Mouse (Mus musculus): ENCODE measurements at regions not wholly inside any gene's neighbourhood (a gene's known extent, or its start where the extent isn't known, plus 50 kb on each side); places are given as distances from the start of the nearest gene placed in this dataset.
"Not testable (repeated sequence)": the region's sequence is repeated elsewhere in the genome, so short reads cannot be mapped to it uniquely, and the experiment has no call there.

GRCm38 (mm10) chr10:84308746-84309145 is 131.7 kb downstream of the Nuak1 start:
- not testable (repeated sequence) for DNase-seq (ENCODE audit: low read depth, low spot score)

GRCm38 (mm10) chr10:84310653-84311052 is 129.7 kb downstream of the Nuak1 start:
- no peak for DNase-seq (ENCODE audit: low read depth, low spot score)

GRCm38 (mm10) chr10:84312656-84313055 is 127.7 kb downstream of the Nuak1 start:
- no peak for DNase-seq (ENCODE audit: low read depth, low spot score)

GRCm38 (mm10) chr10:84316857-84317256 is 123.5 kb downstream of the Nuak1 start:
- DNase-seq (ENCODE audit: low read depth, low spot score) = no peak

DNA sequence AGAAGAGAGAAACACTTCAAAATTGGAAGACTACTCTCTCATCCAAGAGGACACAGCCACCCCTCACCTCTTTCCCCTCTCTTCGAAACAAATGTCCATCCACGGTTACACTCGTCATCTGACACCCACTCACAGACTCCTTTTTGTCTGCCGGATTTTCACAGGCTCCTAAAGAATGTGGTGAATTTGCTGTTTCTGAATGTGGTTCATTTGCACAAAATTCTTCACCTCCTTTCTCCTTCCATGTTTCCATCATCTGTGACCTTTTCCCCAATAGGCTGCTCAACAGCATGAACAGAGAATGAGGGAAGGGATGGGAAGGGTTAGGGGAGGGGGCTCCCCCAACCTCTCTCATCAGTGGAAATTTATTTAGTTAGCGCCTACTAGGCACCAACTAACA is 122.4 kb downstream of the Nuak1 start:
- DNase-seq (ENCODE audit: low read depth, low spot score) = no peak

Data from retina, adult 2 months (tissue).